Mouse (Mus musculus) embryonic facial prominence, embryonic 10.5 days (tissue): ENCODE measurements around the gene Gm5751. TPM values are rescaled to one million over a fixed set of nuclear protein-coding genes. Genes with fewer than 3 reads are reported as not detected.
A peak's percentile ranks its signal among the peaks of the same experiment; 100 is the strongest.
"Not testable (repeated sequence)": the region's sequence is repeated elsewhere in the genome, so short reads cannot be mapped to it uniquely, and the experiment has no call there.

Experiments used
- DNase-seq: peaks from one replicate; pipeline ENCODE4 v3.0.0-alpha.2; 2017; ENCODE audit warnings: low spot score
- H3K27ac ChIP-seq: fragments of 300-500 bp; sonication (generic); replicated peaks from 2 replicates; pipeline ENCODE4 v1.5.1; 2016; ENCODE audit warnings: mild to moderate bottlenecking
- H3K27me3 ChIP-seq: fragments of 300-500 bp; sonication (generic); replicated peaks from 2 replicates; pipeline ENCODE4 v1.6.1; 2016; ENCODE audit warnings: low read depth, mild to moderate bottlenecking; ENCODE audit not compliant: poor library complexity, severe bottlenecking
- H3K36me3 ChIP-seq: fragments of 300-500 bp; sonication (generic); replicated peaks from 2 replicates; pipeline ENCODE4 v1.6.1; 2016; ENCODE audit warnings: mild to moderate bottlenecking, moderate library complexity
- H3K4me1 ChIP-seq: fragments of 300-500 bp; sonication (generic); 2 replicates; pipeline ENCODE4 v1.6.1; 2016
- H3K4me3 ChIP-seq: fragments of 300-500 bp; sonication (generic); 2 replicates; pipeline ENCODE4 v1.5.1; 2016; ENCODE audit warnings: mild to moderate bottlenecking, moderate library complexity
- H3K9me3 ChIP-seq: fragments of 300-500 bp; sonication (generic); 2 replicates; pipeline ENCODE4 v1.6.1; 2016; ENCODE audit warnings: mild to moderate bottlenecking
- WGBS: fragments of 180-500 bp; shearing (Covaris S2); methylation state at CpG from one replicate; pipeline ENCODE4 v1.1.7; 2016; 5-methylcytosine and 5-hydroxymethylcytosine counted together
- polyA plus RNA-seq: library from polyadenylated mRNA; unstranded; fragments of >200 nt; fragmentation: Nextera tagmentation; extraction: Ambion mirVana; gene quantifications from 2 replicates; pipeline ENCODE4 v1.2.1, GENCODE M21; 2016

Gene Gm5751
- not detected in 2 replicates for polyA plus RNA-seq

DNA sequence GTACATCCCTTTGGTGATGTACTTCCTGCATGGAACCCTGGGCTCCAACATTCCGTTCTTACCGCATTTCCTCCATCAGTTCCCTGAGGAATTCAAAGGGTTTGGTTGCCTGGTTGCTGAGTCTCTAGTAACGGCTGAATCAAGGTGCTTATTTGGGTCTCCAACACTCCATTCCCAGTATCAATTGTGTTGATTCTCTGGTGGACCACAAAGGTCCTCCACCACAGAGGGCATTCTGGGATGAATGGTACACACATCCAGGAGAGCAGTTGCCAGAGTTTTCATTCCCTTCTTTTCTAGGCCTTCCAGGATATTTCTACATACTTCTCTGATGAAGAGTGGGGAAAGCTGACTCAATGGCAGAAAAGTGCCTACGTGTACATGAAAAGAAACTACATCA, at the start of gene Gm5751:
Gene Gm5751, plus strand, starts transcription at position 301 of the 400 bp plus-strand sequence.
- not testable (repeated sequence) for H3K36me3 ChIP-seq, H3K4me1 ChIP-seq, DNase-seq, H3K27me3 ChIP-seq, H3K27ac ChIP-seq, H3K4me3 ChIP-seq
- 89% methylated on average over 4 of the region's 4 CpGs for WGBS
- peaks cover 12% of the 10 kb centered on the region; the same call in 1 of the 2 replicates for H3K9me3 ChIP-seq

GRCm38 (mm10) chrX:8832043-8832442, 42.0 kb upstream of the Gm5751 start:
- no peaks in the 10 kb centered on the region for H3K4me1 ChIP-seq
- H3K27ac ChIP-seq, result no peak overlapping the region
- peak; percentile 27 for DNase-seq
- H3K27me3 ChIP-seq, result no peaks in the 10 kb centered on the region
- no peaks in the 10 kb centered on the region for H3K36me3 ChIP-seq
- H3K4me3 ChIP-seq, result no peak overlapping the region
- H3K9me3 ChIP-seq, result no peaks in the 10 kb centered on the region

GRCm38 (mm10) chrX:8843694-8844093, 30.4 kb upstream of the Gm5751 start, which contains the start of gene Gm6592:
TSS of gene Gm6592 (plus strand) at chrX:8843994.
- Histone ChIP-seq H3K27me3 (no peaks in the 10 kb centered on the region), H3K4me1 (no peaks in the 10 kb centered on the region), H3K36me3 (no peaks in the 10 kb centered on the region), H3K27ac (no peak within 1 kb of the TSS), H3K4me3 (no peak within 1 kb of the TSS), H3K9me3 (0 out of 2 replicates have a peak, but pooled peaks cover 9% of the 10 kb centered on the region)
- 70% methylated on average over 1 of the region's 1 CpGs for WGBS
- no peak for DNase-seq

GRCm38 (mm10) chrX:8852486-8852885, 21.6 kb upstream of the Gm5751 start:
- Histone ChIP-seq H3K9me3 (0 out of 2 replicates have a peak, but pooled peaks cover 7% of the 10 kb centered on the region), H3K4me1 (no peaks in the 10 kb centered on the region), H3K27me3 (no peaks in the 10 kb centered on the region), H3K36me3 (no peaks in the 10 kb centered on the region), H3K4me3 (no peak overlapping the region), H3K27ac (no peak overlapping the region)
- WGBS, result 90% methylated on average over 10 of the region's 10 CpGs
- no peak for DNase-seq

DNA sequence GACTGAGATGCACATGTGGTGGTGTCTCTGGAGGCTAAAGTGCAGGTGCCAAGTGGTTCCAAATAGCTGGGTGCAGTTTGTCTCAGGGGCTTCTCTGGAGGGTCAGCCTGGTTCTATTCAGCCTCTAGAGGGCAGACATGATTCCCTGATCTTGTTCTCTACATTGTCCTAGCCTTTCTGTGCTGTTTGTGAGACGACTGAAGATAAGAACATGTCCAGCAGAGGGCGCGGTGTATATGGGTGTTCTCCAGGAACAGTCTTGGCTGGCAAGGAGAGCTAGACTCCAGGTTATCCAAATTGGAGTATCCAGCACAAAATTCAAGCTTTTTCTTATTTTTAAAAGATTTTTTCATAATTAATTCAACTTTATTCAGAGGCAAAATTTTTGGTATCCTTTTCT, 9.7 kb upstream of the Gm5751 start:
- not testable (repeated sequence) for H3K27me3 ChIP-seq, H3K9me3 ChIP-seq, H3K27ac ChIP-seq, H3K36me3 ChIP-seq, H3K4me1 ChIP-seq, H3K4me3 ChIP-seq
- 2% methylated on average over 3 of the region's 3 CpGs for WGBS
- peak; percentile 68 for DNase-seq

- H3K9me3 ChIP-seq, result no peaks in the 10 kb centered on the region
- H3K4me1 ChIP-seq, result no peaks in the 10 kb centered on the region
- DNase-seq, result no peak
- no peak overlapping the region for H3K27ac ChIP-seq
- WGBS, result 69% methylated on average over 4 of the region's 4 CpGs
- no peaks in the 10 kb centered on the region; the same call in 1 of the 2 replicates for H3K36me3 ChIP-seq
- H3K4me3 ChIP-seq, result no peak overlapping the region
- H3K27me3 ChIP-seq, result no peaks in the 10 kb centered on the region
These were observed 10.3 kb downstream of the Gm5751 start for GRCm38 (mm10) chrX:8884336-8884735.

DNA sequence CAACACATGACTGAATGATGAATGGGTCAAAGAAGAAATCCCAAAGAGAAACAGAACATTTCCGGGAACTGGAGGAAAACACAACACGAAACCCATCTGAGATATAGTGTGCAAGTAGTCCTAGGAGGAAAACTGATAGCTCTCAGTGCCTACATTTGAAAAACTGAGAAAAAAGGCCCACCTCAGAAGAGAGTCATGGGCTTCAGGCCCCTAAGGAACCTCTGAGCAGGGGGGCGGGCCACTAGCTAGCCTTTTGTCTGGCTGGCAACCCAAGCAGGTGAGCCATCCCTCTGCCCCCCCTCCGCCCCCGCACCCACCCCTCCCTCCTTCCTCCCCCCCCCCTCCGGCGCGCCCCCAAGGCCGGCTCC, 17.9 kb downstream of the Gm5751 start:
- Histone ChIP-seq H3K36me3 (no peaks in the 10 kb centered on the region; the same call in 1 of the 2 replicates), H3K4me1 (no peaks in the 10 kb centered on the region), H3K9me3 (0 out of 2 replicates have a peak, but pooled peaks cover 14% of the 10 kb centered on the region), H3K4me3 (peak overlapping the region; percentile 65), H3K27me3 (no peaks in the 10 kb centered on the region), H3K27ac (peak overlapping the region; percentile 85)
- DNase-seq, result no peak
- WGBS, result 51% methylated on average over 3 of the region's 9 CpGs

- peak; percentile 75 for DNase-seq
- Histone ChIP-seq H3K27me3 (no peaks in the 10 kb centered on the region), H3K4me3 (peak within 1 kb of the TSS; percentile 65), H3K36me3 (no peaks in the 10 kb centered on the region; the same call in 1 of the 2 replicates), H3K4me1 (no peaks in the 10 kb centered on the region), H3K9me3 (0 out of 2 replicates have a peak, but pooled peaks cover 14% of the 10 kb centered on the region), H3K27ac (peak within 1 kb of the TSS; percentile 85)
- WGBS, result 18% methylated on average over 89 of the region's 95 CpGs
These were observed 18.5 kb downstream of the Gm5751 start, which contains the start of gene B630019K06Rik for GRCm38 (mm10) chrX:8892343-8893155. TSS of gene B630019K06Rik (plus strand) at chrX:8892382.

DNA sequence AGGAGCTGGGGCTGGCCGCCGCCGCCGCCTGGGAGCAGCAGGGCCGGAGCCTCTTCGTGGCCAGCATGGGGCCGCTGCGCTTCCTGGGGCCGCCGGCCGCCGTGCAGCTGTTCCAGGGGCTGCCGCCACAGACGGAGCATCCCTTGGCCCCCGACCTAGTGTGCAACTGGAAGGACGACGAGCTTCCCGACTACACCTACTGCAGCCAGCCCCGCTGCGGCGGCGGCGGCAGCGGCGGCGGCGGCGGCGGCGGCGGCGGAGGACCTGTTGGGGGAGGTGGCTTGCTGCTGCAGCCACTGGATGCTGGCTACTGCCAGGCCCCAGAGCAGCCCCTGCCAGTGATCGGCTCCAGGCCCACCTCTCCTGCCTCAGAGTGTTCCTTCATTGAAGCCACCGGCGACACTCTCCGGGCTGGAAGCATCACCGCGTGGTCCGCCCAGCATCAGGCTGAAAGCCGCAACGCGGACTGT, 19.2 kb downstream of the Gm5751 start:
- H3K27ac ChIP-seq, result peak overlapping the region; percentile 85
- DNase-seq, result peak; percentile 58
- WGBS, result 16% methylated on average over 42 of the region's 42 CpGs
- H3K4me1 ChIP-seq, result no peaks in the 10 kb centered on the region
- H3K36me3 ChIP-seq, result no peaks in the 10 kb centered on the region
- no peaks in the 10 kb centered on the region for H3K27me3 ChIP-seq
- peak overlapping the region; percentile 65 for H3K4me3 ChIP-seq
- 0 out of 2 replicates have a peak, but pooled peaks cover 14% of the 10 kb centered on the region for H3K9me3 ChIP-seq

GRCm38 (mm10) chrX:8900823-8901222, 26.8 kb downstream of the Gm5751 start:
- no peaks in the 10 kb centered on the region for H3K27me3 ChIP-seq
- 72% methylated on average over 4 of the region's 4 CpGs for WGBS

GRCm38 (mm10) chrX:8901906-8902472, 27.9 kb downstream of the Gm5751 start:
- WGBS, result 38% methylated on average over 7 of the region's 7 CpGs
- H3K4me3 ChIP-seq, result no peak overlapping the region
- no peaks in the 10 kb centered on the region for H3K27me3 ChIP-seq
- no peaks in the 10 kb centered on the region for H3K36me3 ChIP-seq
- H3K9me3 ChIP-seq, result no peaks in the 10 kb centered on the region; the same call in 1 of the 2 replicates
- DNase-seq, result peak; percentile 8
- H3K27ac ChIP-seq, result no peak overlapping the region
- no peaks in the 10 kb centered on the region for H3K4me1 ChIP-seq

More at GRCm38 (mm10) chrX:8900823-8901222, 26.8 kb downstream of the Gm5751 start:
- no peaks in the 10 kb centered on the region for H3K4me1 ChIP-seq
- H3K4me3 ChIP-seq, result no peak overlapping the region
- no peaks in the 10 kb centered on the region; the same call in 1 of the 2 replicates for H3K9me3 ChIP-seq
- no peak for DNase-seq
- H3K36me3 ChIP-seq, result no peaks in the 10 kb centered on the region
- no peak overlapping the region for H3K27ac ChIP-seq

- DNase-seq, result no peak
- no peak overlapping the region for H3K27ac ChIP-seq
- H3K27me3 ChIP-seq, result no peaks in the 10 kb centered on the region
- no peaks in the 10 kb centered on the region for H3K36me3 ChIP-seq
- H3K4me1 ChIP-seq, result no peaks in the 10 kb centered on the region
- peaks cover 11% of the 10 kb centered on the region; the same call in 1 of the 2 replicates for H3K9me3 ChIP-seq
- H3K4me3 ChIP-seq, result no peak overlapping the region
- 73% methylated on average over 4 of the region's 4 CpGs for WGBS
These were observed 47.0 kb downstream of the Gm5751 start for GRCm38 (mm10) chrX:8921080-8921479.
